Mouse (Mus musculus) embryonic facial prominence, embryonic 14.5 days (tissue): ENCODE data around the gene Bmpr1b. TPM values are rescaled to one million over a fixed set of nuclear protein-coding genes. Genes with fewer than 3 reads are reported as not detected.

Source experiments
- ATAC-seq: fragments of 200-750 bp; cut with Nextera tagmentation; 2 replicates; pipeline ENCODE4 v1.8.0; 2017; ENCODE audit warnings: low read depth, moderate number of reproducible peaks, moderate TSS enrichment
- DNase-seq: peaks from one replicate; pipeline ENCODE4 v3.0.0-alpha.2; 2015; ENCODE audit warnings: low spot score
- H3K27ac ChIP-seq: fragments of 300-500 bp; sonication (generic); replicated peaks from 2 replicates; pipeline ENCODE4 v1.5.1; 2014; ENCODE audit warnings: low read depth, mild to moderate bottlenecking, low read length, moderate library complexity
- H3K27me3 ChIP-seq: fragments of 300-500 bp; sonication (generic); replicated peaks from 2 replicates; pipeline ENCODE4 v1.6.1; 2014; ENCODE audit warnings: low read length; ENCODE audit not compliant: control insufficient read depth, insufficient read depth
- H3K36me3 ChIP-seq: fragments of 300-500 bp; sonication (generic); 2 replicates; pipeline ENCODE4 v1.6.1; 2014; ENCODE audit warnings: low read length, mixed read lengths; ENCODE audit not compliant: control insufficient read depth, insufficient read depth
- H3K4me1 ChIP-seq: fragments of 300-500 bp; sonication (generic); 2 replicates; pipeline ENCODE4 v1.6.1; 2014; ENCODE audit warnings: antibody characterized with exemption, low read length; ENCODE audit not compliant: control insufficient read depth, insufficient read depth
- H3K4me2 ChIP-seq: fragments of 300-500 bp; sonication (generic); 2 replicates; pipeline ENCODE4 v1.6.1; 2014; ENCODE audit warnings: low read depth, mild to moderate bottlenecking, low read length, moderate library complexity, mixed read lengths
- H3K4me3 ChIP-seq: fragments of 300-500 bp; sonication (generic); 2 replicates; pipeline ENCODE4 v1.5.1; 2014; ENCODE audit warnings: low read depth, mild to moderate bottlenecking, low read length
- H3K9ac ChIP-seq: fragments of 300-500 bp; sonication (generic); 2 replicates; pipeline ENCODE4 v1.6.1; 2014; ENCODE audit warnings: low read depth, mild to moderate bottlenecking, low read length, moderate library complexity, mixed read lengths
- H3K9me3 ChIP-seq: fragments of 300-500 bp; sonication (generic); 2 replicates; pipeline ENCODE4 v1.6.1; 2016; ENCODE audit warnings: low read length; ENCODE audit not compliant: control insufficient read depth
- WGBS: fragments of 180-500 bp; shearing (Covaris S2); extraction: QIAGEN DNeasy Blood & Tissue Kit; methylation state at CpG from one replicate; pipeline ENCODE4 v1.1.7; 2014; 5-methylcytosine and 5-hydroxymethylcytosine counted together
- polyA plus RNA-seq: library from polyadenylated mRNA; unstranded; fragments of >200 nt; fragmentation: Nextera tagmentation; extraction: Ambion mirVana; gene quantifications from 2 replicates; pipeline ENCODE4 v1.2.1, GENCODE M21; 2014

Bmpr1b gene
- polyA plus RNA-seq, 1 experiment from 2014 or later = 7.1 TPM

GRCm38 (mm10) chr3:141828301-141828700 lies 340.9 kb downstream of the Bmpr1b start:
- Histone ChIP-seq H3K36me3 (no peaks in the 10 kb centered on the region), H3K9me3 (no peaks in the 10 kb centered on the region)
- 74% methylated on average over 5 of the region's 5 CpGs for WGBS

DNA sequence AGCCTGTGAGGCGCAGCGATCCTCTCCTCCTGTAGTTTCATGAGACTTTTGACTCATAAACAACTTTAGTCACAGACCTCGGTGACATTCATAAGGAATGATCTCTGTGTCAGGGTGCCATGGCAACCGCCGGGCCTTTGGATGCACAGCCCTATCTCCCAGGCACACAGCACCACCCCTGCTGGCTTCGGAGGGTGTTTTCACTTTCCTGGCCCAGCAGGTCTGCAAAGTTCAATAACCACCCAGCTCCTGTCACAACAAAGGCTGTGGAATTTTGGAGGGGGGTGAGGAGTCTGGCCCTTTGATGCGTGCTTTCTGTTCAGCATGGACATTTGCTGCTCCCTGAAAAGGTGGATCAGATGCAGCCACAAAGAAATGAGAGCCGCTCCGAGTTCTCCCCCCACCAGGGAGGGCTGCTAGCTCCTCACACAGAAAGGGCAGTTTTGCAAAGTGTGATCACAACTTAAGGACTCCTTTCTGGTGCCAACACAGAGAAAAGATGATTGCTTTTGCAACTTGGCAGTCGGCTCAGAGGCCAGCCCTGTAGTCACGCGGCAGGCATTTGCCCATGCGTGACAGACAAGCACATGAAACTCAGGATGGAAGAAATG lies 349.8 kb downstream of the Bmpr1b start:
- H3K4me3 ChIP-seq = no peak overlapping the region
- no peaks in the 10 kb centered on the region for H3K9me3 ChIP-seq
- H3K4me1 ChIP-seq = no peaks in the 10 kb centered on the region
- H3K27me3 ChIP-seq = no peaks in the 10 kb centered on the region
- H3K27ac ChIP-seq = no peak overlapping the region
- ATAC-seq (peak; percentile 70; the same call in 1 of the 2 replicates), DNase-seq (peak; percentile 9)
- 25% methylated on average over 13 of the region's 13 CpGs for WGBS
- no peak overlapping the region for H3K4me2 ChIP-seq
- no peak overlapping the region for H3K9ac ChIP-seq
- no peaks in the 10 kb centered on the region for H3K36me3 ChIP-seq

More at GRCm38 (mm10) chr3:141828301-141828700, 340.9 kb downstream of the Bmpr1b start:
- no peak for DNase-seq
- Histone ChIP-seq H3K4me2 (no peak overlapping the region), H3K27me3 (no peaks in the 10 kb centered on the region), H3K4me1 (no peaks in the 10 kb centered on the region), H3K4me3 (no peak overlapping the region), H3K27ac (no peak overlapping the region), H3K9ac (no peak overlapping the region)
- ATAC-seq = no peak

- no peak for DNase-seq
- 53% methylated on average over 3 of the region's 3 CpGs for WGBS
These were observed 350.5 kb downstream of the Bmpr1b start for GRCm38 (mm10) chr3:141818615-141819312.

DNA sequence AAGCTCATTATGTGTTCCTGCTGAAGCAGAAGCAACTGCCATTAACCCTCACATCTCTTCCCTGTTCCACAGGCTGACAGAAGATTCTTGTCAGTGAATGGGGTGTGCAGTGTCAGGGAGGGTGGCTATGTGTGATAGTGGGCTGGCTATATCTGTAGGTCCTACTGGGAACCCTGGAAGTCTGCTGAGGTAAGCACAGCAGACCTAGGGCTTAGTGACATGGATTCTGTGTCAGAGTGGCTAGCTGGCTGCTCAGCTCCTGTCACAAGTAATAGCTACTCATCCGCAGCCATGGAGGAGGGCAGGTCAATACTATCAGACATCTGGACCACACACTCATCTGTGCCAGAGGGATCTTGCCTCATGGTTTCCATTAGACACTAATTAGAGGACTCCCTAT lies 354.4 kb downstream of the Bmpr1b start:
- Histone ChIP-seq H3K36me3 (no peaks in the 10 kb centered on the region), H3K4me2 (no peak overlapping the region), H3K4me1 (no peaks in the 10 kb centered on the region), H3K9me3 (no peaks in the 10 kb centered on the region), H3K27ac (no peak overlapping the region), H3K9ac (no peak overlapping the region), H3K4me3 (no peak overlapping the region), H3K27me3 (no peaks in the 10 kb centered on the region)
- DNase-seq (peak; percentile 56), ATAC-seq (peak; percentile 81; the same call in 1 of the 2 replicates)
- 36% methylated on average over 1 of the region's 1 CpGs for WGBS

More at GRCm38 (mm10) chr3:141818615-141819312, 350.5 kb downstream of the Bmpr1b start:
- Histone ChIP-seq H3K27ac (no peak overlapping the region), H3K36me3 (no peaks in the 10 kb centered on the region), H3K4me1 (no peaks in the 10 kb centered on the region), H3K9ac (no peak overlapping the region), H3K27me3 (no peaks in the 10 kb centered on the region), H3K9me3 (no peaks in the 10 kb centered on the region), H3K4me3 (no peak overlapping the region), H3K4me2 (no peak overlapping the region)
- ATAC-seq = no peak

DNA sequence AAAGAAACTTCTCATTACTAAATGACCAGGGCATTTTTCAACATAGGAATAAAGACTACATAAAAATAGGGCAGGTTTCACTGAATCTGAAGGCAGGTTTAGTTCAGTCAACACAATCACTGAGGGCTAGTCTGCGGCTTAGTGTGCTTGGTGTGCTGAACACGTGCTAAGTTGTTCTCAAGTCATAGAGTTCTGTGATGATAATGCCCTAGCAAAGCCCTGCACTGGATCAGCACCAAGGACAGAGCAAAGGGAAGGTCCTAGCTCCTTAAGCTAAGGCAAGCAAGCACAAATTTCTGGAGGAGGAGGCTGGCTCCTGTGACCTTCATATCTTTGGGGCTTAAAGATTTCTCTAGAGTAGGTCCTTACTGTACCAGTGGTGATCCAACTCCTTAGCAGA lies 357.9 kb downstream of the Bmpr1b start:
- ATAC-seq (0 out of 2 replicates have a peak, but pooled peaks have one; percentile 47), DNase-seq (peak; percentile 91)
- H3K9me3 ChIP-seq = no peaks in the 10 kb centered on the region
- no peak overlapping the region for H3K27ac ChIP-seq
- no peak overlapping the region for H3K9ac ChIP-seq
- no peaks in the 10 kb centered on the region for H3K4me1 ChIP-seq
- H3K27me3 ChIP-seq = no peaks in the 10 kb centered on the region
- H3K36me3 ChIP-seq = no peaks in the 10 kb centered on the region
- H3K4me2 ChIP-seq = no peak overlapping the region
- 20% methylated on average over 2 of the region's 2 CpGs for WGBS
- H3K4me3 ChIP-seq = no peak overlapping the region

DNA sequence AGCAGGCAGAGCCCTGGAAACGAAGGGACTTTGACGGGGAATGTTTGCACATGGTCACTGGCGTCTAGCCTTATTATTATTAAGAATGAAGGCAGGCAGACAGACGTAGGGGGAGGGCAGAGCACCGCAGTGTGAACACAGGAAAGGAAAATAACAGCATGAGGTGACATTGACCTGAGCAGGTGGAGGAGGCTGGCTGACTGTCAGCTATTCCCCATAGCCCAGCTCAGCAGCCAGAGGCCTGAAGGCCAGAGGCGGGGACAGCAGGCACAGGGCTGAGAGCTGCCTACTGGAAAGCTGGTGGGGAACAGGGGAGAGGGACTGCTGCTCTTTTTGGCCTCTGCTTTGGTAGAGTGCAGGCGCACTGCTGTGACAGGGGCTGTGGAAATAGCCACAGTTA lies 358.3 kb downstream of the Bmpr1b start:
- 49% methylated on average over 7 of the region's 7 CpGs for WGBS
- Histone ChIP-seq H3K27me3 (no peaks in the 10 kb centered on the region), H3K9me3 (no peaks in the 10 kb centered on the region), H3K36me3 (no peaks in the 10 kb centered on the region), H3K4me2 (no peak overlapping the region), H3K9ac (no peak overlapping the region), H3K4me3 (no peak overlapping the region), H3K4me1 (no peaks in the 10 kb centered on the region), H3K27ac (no peak overlapping the region)
- no peak for DNase-seq
- ATAC-seq = no peak

GRCm38 (mm10) chr3:141809581-141809980 lies 359.6 kb downstream of the Bmpr1b start:
- Histone ChIP-seq H3K4me2 (no peak overlapping the region), H3K27ac (no peak overlapping the region), H3K4me3 (no peak overlapping the region), H3K27me3 (no peaks in the 10 kb centered on the region), H3K36me3 (no peaks in the 10 kb centered on the region), H3K9me3 (no peaks in the 10 kb centered on the region), H3K9ac (no peak overlapping the region), H3K4me1 (no peaks in the 10 kb centered on the region)
- DNase-seq (no peak), ATAC-seq (no peak)
- 80% methylated on average over 3 of the region's 3 CpGs for WGBS

- H3K27me3 ChIP-seq = no peaks in the 10 kb centered on the region
- H3K4me3 ChIP-seq = no peak overlapping the region
- no peak overlapping the region for H3K9ac ChIP-seq
- H3K4me1 ChIP-seq = no peaks in the 10 kb centered on the region
- ATAC-seq (no peak), DNase-seq (no peak)
- no peak overlapping the region for H3K27ac ChIP-seq
- peaks cover 5% of the 10 kb centered on the region; the same call in 1 of the 2 replicates for H3K36me3 ChIP-seq
- no peak overlapping the region for H3K4me2 ChIP-seq
- H3K9me3 ChIP-seq = no peaks in the 10 kb centered on the region
- 85% methylated on average over 5 of the region's 5 CpGs for WGBS
These were observed 365.1 kb downstream of the Bmpr1b start for GRCm38 (mm10) chr3:141804133-141804532.
